Mouse (Mus musculus) intestine, postnatal 0 days (tissue): ENCODE data around the gene Ackr4. TPM values are rescaled to one million over a fixed set of nuclear protein-coding genes. Genes with fewer than 3 reads are reported as not detected.

ENCODE experiments used
- ATAC-seq: fragments of 200-750 bp; cut with Nextera tagmentation; 2 replicates; pipeline ENCODE4 v1.8.0; 2017; ENCODE audit warnings: mild to moderate bottlenecking, moderate TSS enrichment, moderate library complexity
- H3K27ac ChIP-seq: fragments of 300-500 bp; sonication (generic); 2 replicates; pipeline ENCODE4 v1.5.1; 2014; ENCODE audit warnings: mild to moderate bottlenecking, low read depth, low read length, moderate library complexity
- H3K27me3 ChIP-seq: fragments of 300-500 bp; sonication (generic); replicated peaks from 2 replicates; pipeline ENCODE4 v1.6.1; 2014; ENCODE audit warnings: low read length, mixed read lengths; ENCODE audit not compliant: control insufficient read depth, insufficient read depth
- H3K36me3 ChIP-seq: fragments of 300-500 bp; sonication (generic); 2 replicates; pipeline ENCODE4 v1.6.1; 2014; ENCODE audit warnings: mild to moderate bottlenecking, moderate library complexity; ENCODE audit not compliant: control insufficient read depth, insufficient read depth
- H3K4me1 ChIP-seq: fragments of 300-500 bp; sonication (generic); replicated peaks from 2 replicates; pipeline ENCODE4 v1.6.1; 2014; ENCODE audit warnings: antibody characterized with exemption, low read length, mixed read lengths; ENCODE audit not compliant: control insufficient read depth, insufficient read depth
- H3K4me2 ChIP-seq: fragments of 300-500 bp; sonication (generic); replicated peaks from 2 replicates; pipeline ENCODE4 v1.6.1; 2014; ENCODE audit warnings: low read depth, mild to moderate bottlenecking, moderate library complexity
- H3K4me3 ChIP-seq: fragments of 300-500 bp; sonication (generic); 2 replicates; pipeline ENCODE4 v1.5.1; 2014; ENCODE audit warnings: low read depth, low read length
- H3K9ac ChIP-seq: fragments of 300-500 bp; sonication (generic); 2 replicates; pipeline ENCODE4 v1.6.1; 2014; ENCODE audit warnings: mild to moderate bottlenecking, low read depth, low read length
- H3K9me3 ChIP-seq: fragments of 300-500 bp; sonication (generic); 2 replicates; pipeline ENCODE4 v1.6.1; 2016; ENCODE audit warnings: mixed run types; ENCODE audit not compliant: control insufficient read depth
- CTCF ChIP-seq: sonication (generic); IDR thresholded peaks from 2 replicates; pipeline ENCODE4 v1.5.1; 2016; ENCODE audit warnings: low read depth, mild to moderate bottlenecking, control low read depth, antibody characterized with exemption, moderate library complexity
- WGBS: fragments of 180-500 bp; shearing (Covaris S2); extraction: QIAGEN DNeasy Blood & Tissue Kit; methylation state at CpG from one replicate; pipeline ENCODE4 v1.1.7; 2014; 5-methylcytosine and 5-hydroxymethylcytosine counted together
- polyA plus RNA-seq: library from polyadenylated mRNA; unstranded; fragments of >200 nt; fragmentation: Nextera tagmentation; extraction: Ambion mirVana; gene quantifications from 2 replicates; pipeline ENCODE4 v1.2.1, GENCODE M21; 2015

The Ackr4 gene
- polyA plus RNA-seq, 1 experiment from 2014 or later: 7.0 TPM

DNA sequence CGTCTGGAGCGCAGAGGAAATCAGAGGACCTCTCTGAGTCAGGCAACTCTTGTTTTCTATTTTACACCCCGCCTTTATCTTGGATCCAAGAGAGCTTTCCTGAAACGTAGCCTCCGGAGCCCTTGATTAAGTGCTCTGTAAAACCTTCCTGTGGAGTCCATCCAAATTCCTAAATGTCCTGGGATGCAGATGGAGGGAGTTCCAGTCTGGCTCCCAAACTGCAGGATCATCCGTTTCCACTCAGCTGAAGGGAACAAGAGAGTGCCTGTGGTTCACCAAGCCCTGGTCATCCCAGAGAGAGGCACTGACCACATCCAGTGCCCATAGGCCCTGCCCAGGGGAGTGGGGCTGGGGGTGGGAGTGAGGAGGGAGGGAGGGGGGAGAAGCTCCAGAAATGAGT, 24.4 kb downstream of the Ackr4 start:
- Histone ChIP-seq H3K4me3 (no peak overlapping the region), H3K36me3 (peaks cover 24% of the 10 kb centered on the region; the same call in 1 of the 2 replicates), H3K9ac (no peak overlapping the region), H3K27ac (no peak overlapping the region), H3K4me1 (no peaks in the 10 kb centered on the region), H3K9me3 (no peaks in the 10 kb centered on the region), H3K27me3 (no peaks in the 10 kb centered on the region), H3K4me2 (no peak overlapping the region)
- ATAC-seq: no peak
- TF ChIP-seq CTCF: no peak
- WGBS: 48% methylated on average over 6 of the region's 6 CpGs

DNA sequence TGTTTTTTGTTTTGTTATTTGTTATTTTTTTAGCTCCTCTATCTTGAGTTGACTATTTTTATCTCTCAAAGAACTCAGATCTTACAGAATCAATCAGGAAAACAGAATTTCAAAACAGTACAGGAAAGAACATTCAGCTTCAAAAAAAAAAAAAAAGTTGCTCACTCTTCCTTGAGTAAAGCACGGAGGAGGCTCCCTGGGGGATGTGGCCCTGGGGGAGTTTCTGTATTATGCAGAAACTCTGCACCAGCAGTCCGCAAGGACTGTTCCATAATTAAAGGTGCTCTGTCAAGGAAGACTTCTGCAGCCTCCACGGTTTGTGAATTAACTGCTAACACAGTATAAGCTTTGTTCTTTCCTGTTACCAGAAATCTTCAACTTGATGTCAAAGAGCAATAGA, 25.3 kb downstream of the Ackr4 start:
- no peak overlapping the region for H3K27ac ChIP-seq
- TF ChIP-seq CTCF: no peak
- H3K27me3 ChIP-seq: no peaks in the 10 kb centered on the region
- no peak for ATAC-seq
- H3K4me2 ChIP-seq: no peak overlapping the region
- H3K9ac ChIP-seq: no peak overlapping the region
- H3K36me3 ChIP-seq: peaks cover 24% of the 10 kb centered on the region; the same call in 1 of the 2 replicates
- 61% methylated on average over 3 of the region's 3 CpGs for WGBS
- H3K9me3 ChIP-seq: no peaks in the 10 kb centered on the region
- no peaks in the 10 kb centered on the region for H3K4me1 ChIP-seq
- no peak overlapping the region for H3K4me3 ChIP-seq

DNA sequence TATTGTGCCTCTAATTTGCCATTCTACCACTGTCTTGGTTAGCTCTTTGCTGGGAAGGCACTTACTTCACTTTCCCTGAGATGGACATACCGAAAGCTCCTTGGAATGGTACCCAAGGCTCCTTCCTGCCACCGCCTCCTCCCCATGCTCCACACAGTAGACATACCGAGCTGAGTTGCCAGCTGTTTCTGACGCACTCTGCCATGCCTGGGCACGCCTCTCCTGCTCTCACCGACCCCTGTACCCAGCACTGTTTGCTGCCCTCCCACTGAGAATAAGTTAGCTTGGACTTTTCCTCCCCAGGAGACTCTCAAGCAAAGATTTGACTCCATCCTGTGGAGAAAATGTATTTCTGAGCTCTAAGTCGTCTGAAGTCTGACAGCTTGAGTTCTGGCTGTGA, 25.9 kb downstream of the Ackr4 start:
- H3K36me3 ChIP-seq: peaks cover 29% of the 10 kb centered on the region
- ATAC-seq: no peak
- no peak overlapping the region for H3K4me3 ChIP-seq
- no peak for TF ChIP-seq CTCF
- no peaks in the 10 kb centered on the region for H3K27me3 ChIP-seq
- H3K9me3 ChIP-seq: no peaks in the 10 kb centered on the region
- WGBS: 63% methylated on average over 7 of the region's 7 CpGs
- H3K9ac ChIP-seq: no peak overlapping the region
- H3K4me2 ChIP-seq: no peak overlapping the region
- no peaks in the 10 kb centered on the region for H3K4me1 ChIP-seq
- no peak overlapping the region for H3K27ac ChIP-seq

DNA sequence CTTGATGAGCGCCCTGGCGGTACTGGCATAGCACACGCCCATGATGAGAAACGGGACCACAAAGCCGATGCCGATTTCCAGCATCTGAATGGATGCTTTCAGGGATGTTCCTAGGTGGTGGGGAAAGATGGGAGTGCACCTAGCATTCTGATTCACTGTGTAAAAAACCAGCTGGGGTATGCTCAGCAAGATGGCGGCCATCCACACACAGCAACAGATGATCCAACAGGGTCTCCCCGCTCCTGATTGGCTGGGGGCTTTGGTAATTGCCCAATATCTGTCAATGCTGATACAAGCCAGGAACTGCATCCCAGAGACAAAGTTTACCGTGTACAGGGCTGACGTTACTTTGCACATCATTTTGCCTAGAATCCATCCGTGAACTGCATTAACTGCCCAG, 27.7 kb downstream of the Ackr4 start:
- Histone ChIP-seq H3K36me3 (peaks cover 32% of the 10 kb centered on the region), H3K27ac (no peak overlapping the region), H3K4me3 (no peak overlapping the region), H3K4me1 (no peaks in the 10 kb centered on the region), H3K9me3 (no peaks in the 10 kb centered on the region), H3K4me2 (no peak overlapping the region), H3K27me3 (no peaks in the 10 kb centered on the region), H3K9ac (no peak overlapping the region)
- no peak for TF ChIP-seq CTCF
- WGBS: 87% methylated on average over 11 of the region's 11 CpGs
- no peak for ATAC-seq

DNA sequence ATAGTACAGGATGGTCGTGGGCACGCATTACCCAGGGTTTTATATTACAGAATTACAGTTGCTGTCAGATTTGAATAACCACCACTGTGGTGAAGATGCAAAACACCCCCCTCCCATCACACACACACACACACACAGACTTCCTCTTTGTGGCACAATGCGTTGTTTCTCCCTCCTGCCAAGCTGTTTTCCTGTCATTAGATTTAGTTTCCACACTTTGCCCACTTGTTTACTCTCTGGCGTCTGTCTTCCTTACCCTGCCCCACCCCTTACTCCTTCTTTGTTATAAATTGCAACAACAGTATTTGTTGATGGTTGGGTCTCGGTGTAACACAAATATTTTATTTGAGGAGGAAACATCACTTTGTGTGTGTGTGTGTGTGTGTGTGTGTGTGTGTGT, 28.5 kb downstream of the Ackr4 start:
- Histone ChIP-seq H3K27ac (no peak overlapping the region), H3K4me3 (no peak overlapping the region), H3K36me3 (peaks cover 30% of the 10 kb centered on the region), H3K9me3 (no peaks in the 10 kb centered on the region), H3K9ac (no peak overlapping the region), H3K4me1 (no peaks in the 10 kb centered on the region), H3K4me2 (no peak overlapping the region), H3K27me3 (no peaks in the 10 kb centered on the region)
- 55% methylated on average over 5 of the region's 5 CpGs for WGBS
- TF ChIP-seq CTCF: no peak
- ATAC-seq: no peak

DNA sequence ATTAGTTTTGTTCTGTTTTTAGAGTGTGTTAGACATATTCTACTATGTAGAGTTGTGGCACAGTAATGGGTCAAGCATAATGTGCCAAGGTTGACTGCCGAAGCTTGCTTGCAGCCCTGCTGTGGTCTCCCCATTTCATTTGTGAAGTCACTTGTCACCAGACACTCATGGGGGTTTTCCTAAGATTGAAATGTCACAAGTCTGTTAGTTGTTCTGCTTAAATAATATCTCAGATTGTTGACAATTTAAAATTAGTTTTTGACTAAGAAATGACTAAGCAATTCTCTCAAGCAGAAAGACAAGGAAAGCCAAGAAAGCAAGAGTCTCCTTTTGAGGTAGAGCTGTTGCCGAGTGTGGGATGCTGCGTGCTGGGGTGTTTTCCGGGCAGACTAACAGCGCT, 33.8 kb downstream of the Ackr4 start:
- H3K4me3 ChIP-seq: no peak overlapping the region
- no peaks in the 10 kb centered on the region for H3K27me3 ChIP-seq
- no peak for TF ChIP-seq CTCF
- H3K9me3 ChIP-seq: no peaks in the 10 kb centered on the region
- H3K9ac ChIP-seq: no peak overlapping the region
- H3K27ac ChIP-seq: no peak overlapping the region
- WGBS: 94% methylated on average over 5 of the region's 5 CpGs
- H3K4me2 ChIP-seq: no peak overlapping the region
- ATAC-seq: no peak
- H3K4me1 ChIP-seq: no peaks in the 10 kb centered on the region
- H3K36me3 ChIP-seq: peaks cover 21% of the 10 kb centered on the region

DNA sequence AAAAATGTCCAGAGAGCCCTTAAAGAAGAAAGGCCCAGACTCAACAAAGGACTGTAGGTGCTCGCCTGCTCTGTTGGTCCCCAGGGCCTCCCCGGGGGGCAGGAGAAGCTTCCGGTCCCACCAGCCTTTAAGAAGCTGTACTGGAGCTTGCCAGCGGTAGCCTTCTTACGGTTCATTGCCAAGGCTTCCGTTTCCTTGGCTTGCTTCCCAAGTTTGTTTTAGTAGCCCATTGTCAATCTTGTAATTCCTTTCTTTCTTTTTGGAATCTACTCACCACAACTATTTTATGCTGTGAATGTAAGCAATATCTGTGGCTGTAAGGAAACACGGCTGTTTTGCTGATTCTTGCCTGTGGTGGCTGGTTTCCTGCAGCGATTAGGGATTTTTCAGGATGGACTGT, 38.2 kb downstream of the Ackr4 start:
- 67% methylated on average over 8 of the region's 8 CpGs for WGBS
- ATAC-seq: no peak
- H3K4me2 ChIP-seq: no peak overlapping the region
- TF ChIP-seq CTCF: no peak
- H3K27me3 ChIP-seq: no peaks in the 10 kb centered on the region
- no peaks in the 10 kb centered on the region for H3K4me1 ChIP-seq
- H3K27ac ChIP-seq: no peak overlapping the region
- H3K9ac ChIP-seq: no peak overlapping the region
- peaks cover 28% of the 10 kb centered on the region for H3K36me3 ChIP-seq
- no peaks in the 10 kb centered on the region for H3K9me3 ChIP-seq
- no peak overlapping the region for H3K4me3 ChIP-seq
